Mouse (Mus musculus) heart, embryonic 15.5 days (tissue): ENCODE data around the gene Syngap1. TPM values are rescaled to one million over a fixed set of nuclear protein-coding genes. Genes with fewer than 3 reads are reported as not detected.
A peak's percentile ranks its signal among the peaks of the same experiment; 100 is the strongest.

Source experiments
- ATAC-seq: fragments of 200-750 bp; cut with Nextera tagmentation; replicated peaks from 2 replicates; pipeline ENCODE4 v1.8.0; 2017; ENCODE audit warnings: low read depth, moderate TSS enrichment; ENCODE audit not compliant: insufficient number of reproducible peaks, insufficient read depth, low FRiP score
- H3K27ac ChIP-seq: fragments of 300-500 bp; sonication (generic); 2 replicates; pipeline ENCODE4 v1.5.1; 2015; ENCODE audit warnings: mild to moderate bottlenecking, inconsistent platforms
- H3K27me3 ChIP-seq: fragments of 300-500 bp; sonication (generic); 2 replicates; pipeline ENCODE4 v1.6.1; 2015; ENCODE audit warnings: inconsistent platforms
- H3K36me3 ChIP-seq: fragments of 300-500 bp; sonication (generic); 2 replicates; pipeline ENCODE4 v1.6.1; 2015; ENCODE audit warnings: mild to moderate bottlenecking, inconsistent platforms
- H3K4me1 ChIP-seq: fragments of 300-500 bp; sonication (generic); replicated peaks from 2 replicates; pipeline ENCODE4 v1.6.1; 2015; ENCODE audit warnings: inconsistent platforms
- H3K4me2 ChIP-seq: fragments of 300-500 bp; sonication (generic); 2 replicates; pipeline ENCODE4 v1.6.1; 2015; ENCODE audit warnings: inconsistent platforms, mild to moderate bottlenecking, moderate library complexity
- H3K4me3 ChIP-seq: fragments of 300-500 bp; sonication (generic); 2 replicates; pipeline ENCODE4 v1.5.1; 2015; ENCODE audit warnings: mild to moderate bottlenecking, inconsistent platforms
- H3K9ac ChIP-seq: fragments of 300-500 bp; sonication (generic); 2 replicates; pipeline ENCODE4 v1.6.1; 2015; ENCODE audit warnings: mild to moderate bottlenecking, inconsistent platforms
- H3K9me3 ChIP-seq: fragments of 300-500 bp; sonication (generic); replicated peaks from 2 replicates; pipeline ENCODE4 v1.6.1; 2016; ENCODE audit warnings: inconsistent platforms
- WGBS: fragments of 180-500 bp; shearing (Covaris S2); methylation state at CpG from one replicate; pipeline ENCODE4 v1.1.7; 2015; ENCODE audit warnings: mixed read lengths; 5-methylcytosine and 5-hydroxymethylcytosine counted together
- polyA plus RNA-seq: library from polyadenylated mRNA; unstranded; fragments of >200 nt; fragmentation: Nextera tagmentation; extraction: Ambion mirVana; gene quantifications from 2 replicates; pipeline ENCODE4 v1.2.1, GENCODE M21; 2015

Syngap1 gene
- polyA plus RNA-seq, 1 experiment from 2014 or later = 0.60 TPM

GRCm38 (mm10) chr17:26949051-26949577 is 8.1 kb downstream of the Syngap1 start:
- Histone ChIP-seq H3K9me3 (no peaks in the 10 kb centered on the region), H3K9ac (peak overlapping the region; percentile 82), H3K27me3 (no peaks in the 10 kb centered on the region), H3K4me2 (peak overlapping the region; percentile 97), H3K27ac (peak overlapping the region; percentile 73), H3K4me3 (peak overlapping the region; percentile 78), H3K4me1 (peaks cover 69% of the 10 kb centered on the region), H3K36me3 (no peaks in the 10 kb centered on the region)
- ATAC-seq = no peak
- WGBS = 11% methylated on average over 14 of the region's 14 CpGs

- no peaks in the 10 kb centered on the region for H3K36me3 ChIP-seq
- no peak overlapping the region for H3K4me3 ChIP-seq
- no peaks in the 10 kb centered on the region for H3K9me3 ChIP-seq
- peak overlapping the region; percentile 73; the same call in 1 of the 2 replicates for H3K27ac ChIP-seq
- ATAC-seq = no peak
- no peaks in the 10 kb centered on the region for H3K27me3 ChIP-seq
- peak overlapping the region; percentile 97; the same call in 1 of the 2 replicates for H3K4me2 ChIP-seq
- 44% methylated on average over 5 of the region's 5 CpGs for WGBS
- H3K9ac ChIP-seq = no peak overlapping the region
- peaks cover 74% of the 10 kb centered on the region for H3K4me1 ChIP-seq
These were observed 8.8 kb downstream of the Syngap1 start for GRCm38 (mm10) chr17:26949866-26950265.

GRCm38 (mm10) chr17:26950560-26951288 is 9.7 kb downstream of the Syngap1 start:
- Histone ChIP-seq H3K27ac (no peak overlapping the region), H3K4me1 (peaks cover 77% of the 10 kb centered on the region), H3K4me2 (peak overlapping the region; percentile 65), H3K9me3 (no peaks in the 10 kb centered on the region), H3K27me3 (no peaks in the 10 kb centered on the region), H3K9ac (no peak overlapping the region), H3K36me3 (peaks cover 6% of the 10 kb centered on the region; the same call in 1 of the 2 replicates), H3K4me3 (peak overlapping the region; percentile 39)
- WGBS = 36% methylated on average over 7 of the region's 7 CpGs
- ATAC-seq = no peak

- H3K36me3 ChIP-seq = peaks cover 6% of the 10 kb centered on the region; the same call in 1 of the 2 replicates
- H3K4me1 ChIP-seq = peaks cover 71% of the 10 kb centered on the region
- 0 out of 2 replicates have a peak, but pooled peaks have one; percentile 24 for ATAC-seq
- WGBS = 2% methylated on average over 11 of the region's 11 CpGs
- peak overlapping the region; percentile 39 for H3K4me3 ChIP-seq
- peak overlapping the region; percentile 65 for H3K4me2 ChIP-seq
- peak overlapping the region; percentile 14; the same call in 1 of the 2 replicates for H3K9ac ChIP-seq
- no peaks in the 10 kb centered on the region for H3K27me3 ChIP-seq
- no peak overlapping the region for H3K27ac ChIP-seq
- no peaks in the 10 kb centered on the region for H3K9me3 ChIP-seq
These were observed 10.4 kb downstream of the Syngap1 start for GRCm38 (mm10) chr17:26951406-26951805.

- no peaks in the 10 kb centered on the region for H3K9me3 ChIP-seq
- WGBS = 19% methylated on average over 23 of the region's 23 CpGs
These were observed 11.2 kb downstream of the Syngap1 start for GRCm38 (mm10) chr17:26951952-26952877.

GRCm38 (mm10) chr17:26953201-26953600 is 12.1 kb downstream of the Syngap1 start:
- peak overlapping the region; percentile 91 for H3K27ac ChIP-seq
- WGBS = 31% methylated on average over 6 of the region's 6 CpGs
- no peak for ATAC-seq
- peak overlapping the region; percentile 65 for H3K4me2 ChIP-seq
- H3K36me3 ChIP-seq = peaks cover 10% of the 10 kb centered on the region; the same call in 1 of the 2 replicates
- H3K9ac ChIP-seq = peak overlapping the region; percentile 39; the same call in 1 of the 2 replicates
- H3K4me1 ChIP-seq = peaks cover 59% of the 10 kb centered on the region
- H3K9me3 ChIP-seq = no peaks in the 10 kb centered on the region
- H3K4me3 ChIP-seq = no peak overlapping the region
- H3K27me3 ChIP-seq = no peaks in the 10 kb centered on the region

More at GRCm38 (mm10) chr17:26951952-26952877, 11.2 kb downstream of the Syngap1 start:
- peaks cover 6% of the 10 kb centered on the region; the same call in 1 of the 2 replicates for H3K36me3 ChIP-seq
- ATAC-seq = no peak
- H3K4me1 ChIP-seq = peaks cover 66% of the 10 kb centered on the region
- H3K4me2 ChIP-seq = peak overlapping the region; percentile 65
- H3K27me3 ChIP-seq = no peaks in the 10 kb centered on the region
- H3K4me3 ChIP-seq = peak overlapping the region; percentile 39
- H3K27ac ChIP-seq = 0 out of 2 replicates have a peak overlapping the region, but pooled peaks have one; percentile 91
- peak overlapping the region; percentile 14; the same call in 1 of the 2 replicates for H3K9ac ChIP-seq

- Histone ChIP-seq H3K9ac (peak overlapping the region; percentile 50; the same call in 1 of the 2 replicates), H3K4me1 (peaks cover 59% of the 10 kb centered on the region), H3K4me2 (peak overlapping the region; percentile 65), H3K4me3 (peak overlapping the region; percentile 40), H3K9me3 (no peaks in the 10 kb centered on the region), H3K36me3 (peaks cover 13% of the 10 kb centered on the region; the same call in 1 of the 2 replicates), H3K27me3 (no peaks in the 10 kb centered on the region), H3K27ac (peak overlapping the region; percentile 91)
- ATAC-seq = peak; percentile 49
- 10% methylated on average over 16 of the region's 16 CpGs for WGBS
These were observed 12.7 kb downstream of the Syngap1 start for GRCm38 (mm10) chr17:26953726-26954125.

GRCm38 (mm10) chr17:26956309-26956708 is 15.3 kb downstream of the Syngap1 start:
- WGBS = 69% methylated on average over 5 of the region's 5 CpGs
- Histone ChIP-seq H3K4me1 (peaks cover 42% of the 10 kb centered on the region), H3K9me3 (no peaks in the 10 kb centered on the region), H3K4me3 (no peak overlapping the region), H3K36me3 (peaks cover 26% of the 10 kb centered on the region; the same call in 1 of the 2 replicates), H3K27ac (no peak overlapping the region), H3K4me2 (no peak overlapping the region), H3K27me3 (no peaks in the 10 kb centered on the region), H3K9ac (no peak overlapping the region)
- ATAC-seq = no peak

- Histone ChIP-seq H3K4me2 (no peak overlapping the region), H3K27ac (no peak overlapping the region), H3K36me3 (peaks cover 32% of the 10 kb centered on the region; the same call in 1 of the 2 replicates), H3K4me1 (peaks cover 37% of the 10 kb centered on the region), H3K4me3 (no peak overlapping the region), H3K9me3 (no peaks in the 10 kb centered on the region), H3K9ac (no peak overlapping the region), H3K27me3 (no peaks in the 10 kb centered on the region)
- WGBS = 68% methylated on average over 18 of the region's 18 CpGs
- no peak for ATAC-seq
These were observed 15.8 kb downstream of the Syngap1 start for GRCm38 (mm10) chr17:26956895-26957294.

GRCm38 (mm10) chr17:26957872-26958271 is 16.8 kb downstream of the Syngap1 start:
- WGBS = 93% methylated on average over 5 of the region's 5 CpGs
- Histone ChIP-seq H3K4me3 (no peak overlapping the region), H3K36me3 (peaks cover 32% of the 10 kb centered on the region; the same call in 1 of the 2 replicates), H3K4me1 (peaks cover 27% of the 10 kb centered on the region), H3K27ac (no peak overlapping the region), H3K27me3 (no peaks in the 10 kb centered on the region), H3K4me2 (no peak overlapping the region), H3K9ac (no peak overlapping the region), H3K9me3 (no peaks in the 10 kb centered on the region)
- ATAC-seq = no peak
